Mouse (Mus musculus) hematopoietic multipotent progenitor cell, adult 10-12 weeks (in vitro differentiated cells): Measurements from ENCODE around the gene Olfr1309. TPM values are rescaled to one million over a fixed set of nuclear protein-coding genes. Genes with fewer than 3 reads are reported as not detected.

ENCODE experiments used
- polyA plus RNA-seq: library from polyadenylated mRNA; stranded (reverse); fragments of >175 nt; gene quantifications from 2 replicates; pipeline ENCODE4 v1.2.3, GENCODE M21; 2012; ENCODE audit warnings: low replicate concordance

Gene Olfr1309
- polyA plus RNA-seq, result not detected in 2 replicates

DNA sequence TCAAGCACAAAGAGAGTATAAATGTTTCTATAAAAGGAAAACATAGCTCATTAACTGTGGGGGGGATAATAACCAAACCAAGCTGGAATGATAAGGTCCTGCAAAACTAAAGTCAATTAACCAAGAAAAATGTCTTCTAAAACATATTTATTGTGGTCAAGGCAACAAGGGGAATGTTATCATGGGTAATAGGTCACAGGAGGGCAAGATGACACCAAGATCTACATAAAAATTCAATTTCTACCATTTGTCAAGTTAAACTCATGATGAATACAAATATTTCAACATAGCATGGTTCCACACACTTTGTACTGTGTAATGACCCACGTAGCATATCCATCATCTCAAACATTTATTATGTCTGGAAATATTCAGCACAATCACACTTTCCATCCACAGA, at the start of gene Olfr1309:
Olfr1309 (minus strand) TSS at position 101 of the 400 bp plus-strand sequence.

DNA sequence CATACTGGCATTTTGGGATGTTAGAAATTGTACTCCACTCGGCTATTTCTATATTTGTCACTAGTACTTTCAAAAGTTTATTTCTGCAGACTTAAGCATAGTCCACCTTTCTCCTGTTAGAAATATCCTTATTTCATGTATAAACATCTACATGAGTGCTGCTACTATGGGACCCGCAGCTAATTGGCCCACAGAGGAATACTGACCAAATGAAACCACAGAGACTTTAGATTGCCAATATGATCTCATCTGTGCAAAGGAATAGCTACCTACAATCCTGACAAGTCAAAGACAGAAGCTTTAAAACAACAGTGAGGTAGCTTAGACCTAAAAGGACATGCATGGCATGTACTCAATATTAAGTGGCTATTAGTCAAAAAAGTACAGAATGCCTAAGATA, 34.2 kb upstream of the Olfr1309 start, which contains the start of gene Olfr1311:
Olfr1311 (minus strand) TSS at position 101 of the 400 bp plus-strand sequence.

DNA sequence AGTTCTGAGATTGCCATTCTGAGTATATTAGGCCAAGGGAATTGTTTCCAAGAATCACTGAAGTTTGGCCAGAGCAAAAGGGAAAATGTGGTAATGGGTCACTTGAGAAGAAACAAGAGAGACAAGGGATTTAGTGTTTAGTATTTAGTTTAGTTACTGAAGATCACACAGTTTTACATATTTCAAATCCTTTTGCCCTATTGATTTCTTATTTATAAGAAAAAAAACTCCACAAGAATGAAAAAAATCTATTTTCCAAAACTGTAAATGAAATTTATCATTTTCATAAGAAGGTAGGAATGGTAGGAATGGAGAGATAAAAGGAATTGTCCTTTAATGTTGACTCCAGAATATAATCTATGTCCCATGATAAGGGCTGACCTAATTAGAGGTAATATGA, 22.5 kb upstream of the Olfr1309 start, which contains the start of gene Olfr1310:
Olfr1310 (minus strand) TSS at position 101 of the 400 bp plus-strand sequence.

DNA sequence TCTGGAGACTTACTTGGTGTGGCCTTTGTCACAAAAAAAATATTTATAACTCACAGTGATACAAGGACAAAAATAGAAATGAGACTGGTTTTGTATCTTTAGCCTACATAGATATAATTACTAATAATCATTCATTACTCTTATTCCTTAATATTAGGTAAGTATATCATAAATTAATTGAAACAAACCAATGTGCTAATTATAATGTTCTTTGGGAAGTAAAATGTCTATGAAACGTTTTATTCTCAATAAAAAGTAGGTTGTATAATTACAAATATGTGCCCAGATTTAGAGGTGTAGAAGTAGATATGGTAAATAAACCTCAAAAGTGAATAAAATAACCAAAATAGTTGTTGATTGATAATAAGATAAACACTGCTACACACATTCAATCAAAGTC, 25.2 kb downstream of the Olfr1309 start, which contains the start of gene Olfr1308:
Olfr1308 (minus strand) TSS at position 101 of the 400 bp plus-strand sequence.

DNA sequence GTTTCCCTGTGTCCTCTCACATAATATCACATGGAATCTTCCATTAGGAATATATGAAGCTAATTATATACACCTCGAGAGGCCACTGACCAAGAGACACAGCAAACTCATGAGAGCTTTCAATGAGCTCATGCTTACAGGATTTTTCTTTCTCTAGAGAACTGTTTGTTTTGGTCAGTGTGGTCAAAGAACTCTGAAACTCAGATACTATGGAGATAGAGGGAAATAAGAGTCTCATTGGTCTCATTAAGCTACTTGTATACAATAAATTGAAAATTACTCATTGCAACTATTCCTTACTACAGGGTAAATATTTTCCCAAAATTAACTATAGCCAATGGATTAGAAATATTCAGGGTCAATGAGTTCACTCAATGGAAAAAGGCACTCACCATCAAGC, 40.7 kb downstream of the Olfr1309 start, which contains the start of gene Olfr1307:
Olfr1307 (minus strand) TSS at position 101 of the 400 bp plus-strand sequence.

Other genes starting within 250 kb of the Olfr1309 start
- not detected in 2 replicates for gene Olfr1301, start 239.3 kb downstream of the Olfr1309 start, polyA plus RNA-seq
- gene Olfr1302, start 212.9 kb downstream of the Olfr1309 start, polyA plus RNA-seq, result not detected in 2 replicates
- gene Olfr1303, start 169.9 kb downstream of the Olfr1309 start, polyA plus RNA-seq, result not detected in 2 replicates
- gene Olfr1305, start 113.1 kb downstream of the Olfr1309 start, polyA plus RNA-seq, result not detected in 2 replicates
- gene Olfr1306, start 74.0 kb downstream of the Olfr1309 start, polyA plus RNA-seq, result not detected in 2 replicates
- not detected in 2 replicates for gene Olfr1307, start 40.8 kb downstream of the Olfr1309 start, polyA plus RNA-seq
- gene Olfr1308, start 25.3 kb downstream of the Olfr1309 start, polyA plus RNA-seq, result not detected in 2 replicates
- not detected in 2 replicates for gene Olfr1310, start 22.4 kb upstream of the Olfr1309 start, polyA plus RNA-seq
- not detected in 2 replicates for gene Olfr1311, start 34.1 kb upstream of the Olfr1309 start, polyA plus RNA-seq
- gene Olfr1312, start 60.0 kb upstream of the Olfr1309 start, polyA plus RNA-seq, result not detected in 2 replicates
- not detected in 2 replicates for gene Olfr1313, start 87.6 kb upstream of the Olfr1309 start, polyA plus RNA-seq
- 0.13 TPM in 1 of 2 replicates, not detected in the other for gene Olfr1314, start 106.5 kb upstream of the Olfr1309 start, polyA plus RNA-seq
- not detected in 2 replicates for gene Olfr1315-ps1, start 125.2 kb upstream of the Olfr1309 start, polyA plus RNA-seq
- gene Olfr1316, start 144.7 kb upstream of the Olfr1309 start, polyA plus RNA-seq, result not detected in 2 replicates
- not detected in 2 replicates for gene Olfr1317, start 150.0 kb upstream of the Olfr1309 start, polyA plus RNA-seq
- gene Olfr1318, start 163.9 kb upstream of the Olfr1309 start, polyA plus RNA-seq, result not detected in 2 replicates
- 123 and 178 TPM in 2 replicates for gene Lpcat4, start 249.2 kb upstream of the Olfr1309 start, polyA plus RNA-seq